Mouse (Mus musculus): Measurements from ENCODE around the gene Parva. TPM values are rescaled to one million over a fixed set of nuclear protein-coding genes. Genes with fewer than 3 reads are reported as not detected.

The Parva gene
- polyA plus RNA-seq, 1 experiment from 2014 or later = 21.1 TPM

DNA sequence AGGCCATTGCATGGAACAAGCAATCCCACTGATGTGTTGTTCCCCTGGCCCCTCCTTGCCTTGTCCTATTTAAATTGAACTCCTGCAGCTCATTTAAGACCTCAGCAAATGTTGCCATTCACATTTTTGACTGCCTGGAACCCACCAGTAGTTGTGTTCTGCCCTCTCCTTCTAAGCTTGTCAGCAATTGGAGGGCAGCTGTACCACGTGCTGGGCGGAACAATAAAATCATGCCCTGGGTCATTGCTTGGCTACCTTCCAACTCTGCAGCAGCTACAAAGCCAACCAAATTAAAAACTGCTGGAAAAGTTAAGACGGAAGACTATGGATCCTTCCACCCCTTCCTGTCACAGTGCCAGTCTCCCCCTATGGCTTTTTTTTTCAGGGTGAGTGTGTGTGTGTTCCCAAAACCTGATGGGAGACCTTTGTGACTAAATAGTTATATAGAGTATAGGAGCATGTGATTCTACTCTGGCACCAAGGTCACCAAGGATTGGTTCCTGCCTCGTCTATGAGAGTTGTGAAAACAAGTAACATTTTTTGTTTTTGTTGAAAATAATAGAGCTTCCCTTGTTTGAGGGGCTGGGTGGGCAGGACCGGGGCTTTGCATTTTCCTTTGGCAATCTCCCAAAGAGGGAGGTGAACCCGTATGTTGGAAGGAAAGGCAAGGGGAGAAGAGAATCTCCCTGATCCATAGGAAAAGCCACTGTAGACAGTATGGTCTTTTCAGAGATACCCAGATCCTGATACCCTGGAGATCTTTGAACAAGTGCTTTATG lies 101.5 kb downstream of the Parva start:
- no peak overlapping the region for H3K4me3 ChIP-seq (replicated peaks; ENCODE audit: low read length)
- no peaks in the 10 kb centered on the region for H3K9me3 ChIP-seq (ENCODE audit: control insufficient read depth, low read length)
- no peak overlapping the region for H3K9ac ChIP-seq (replicated peaks; ENCODE audit: low read depth, low read length)
- H3K4me2 ChIP-seq (ENCODE audit: low read length) = no peak overlapping the region
- WGBS = 20% methylated on average over 6 of the region's 6 CpGs
- ATAC-seq = no peak
- no peak overlapping the region for H3K27ac ChIP-seq (ENCODE audit: low read length)
- no peaks in the 10 kb centered on the region for H3K36me3 ChIP-seq (ENCODE audit: control insufficient read depth, insufficient read depth)
- H3K4me1 ChIP-seq (replicated peaks; ENCODE audit: control insufficient read depth, insufficient read depth, low read length) = peaks cover 7% of the 10 kb centered on the region; the same call in 1 of the 2 replicates
- H3K27me3 ChIP-seq (replicated peaks; ENCODE audit: control insufficient read depth, insufficient read depth, low read length) = no peaks in the 10 kb centered on the region

DNA sequence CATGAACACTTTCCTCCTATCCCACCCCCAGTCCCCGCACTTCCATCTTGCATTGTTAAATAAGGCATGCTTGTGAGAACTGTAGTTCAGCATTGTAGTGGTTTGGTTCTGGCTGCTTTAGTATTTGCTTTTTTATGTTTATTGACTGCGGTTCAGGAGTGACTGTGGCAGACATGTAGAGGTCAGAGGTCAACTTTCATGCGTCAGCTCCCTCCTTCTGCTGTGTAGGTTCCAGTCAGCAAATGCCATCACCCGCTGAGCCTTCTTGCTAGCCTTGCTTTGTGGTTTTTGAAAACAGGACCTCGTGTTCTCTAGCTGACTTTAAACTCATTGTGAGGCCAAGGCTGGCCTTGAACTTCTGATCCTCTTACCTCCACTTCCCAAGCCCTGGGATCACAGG lies 103.6 kb downstream of the Parva start:
- no peak overlapping the region for H3K9ac ChIP-seq (replicated peaks; ENCODE audit: low read depth, low read length)
- 78% methylated on average over 5 of the region's 5 CpGs for WGBS
- no peaks in the 10 kb centered on the region for H3K27me3 ChIP-seq (replicated peaks; ENCODE audit: control insufficient read depth, insufficient read depth, low read length)
- H3K27ac ChIP-seq (ENCODE audit: low read length) = no peak overlapping the region
- no peak for ATAC-seq
- H3K36me3 ChIP-seq (ENCODE audit: control insufficient read depth, insufficient read depth) = no peaks in the 10 kb centered on the region
- no peak overlapping the region for H3K4me3 ChIP-seq (replicated peaks; ENCODE audit: low read length)
- no peak overlapping the region for H3K4me2 ChIP-seq (ENCODE audit: low read length)
- H3K4me1 ChIP-seq (replicated peaks; ENCODE audit: control insufficient read depth, insufficient read depth, low read length) = peaks cover 18% of the 10 kb centered on the region
- no peaks in the 10 kb centered on the region for H3K9me3 ChIP-seq (ENCODE audit: control insufficient read depth, low read length)

DNA sequence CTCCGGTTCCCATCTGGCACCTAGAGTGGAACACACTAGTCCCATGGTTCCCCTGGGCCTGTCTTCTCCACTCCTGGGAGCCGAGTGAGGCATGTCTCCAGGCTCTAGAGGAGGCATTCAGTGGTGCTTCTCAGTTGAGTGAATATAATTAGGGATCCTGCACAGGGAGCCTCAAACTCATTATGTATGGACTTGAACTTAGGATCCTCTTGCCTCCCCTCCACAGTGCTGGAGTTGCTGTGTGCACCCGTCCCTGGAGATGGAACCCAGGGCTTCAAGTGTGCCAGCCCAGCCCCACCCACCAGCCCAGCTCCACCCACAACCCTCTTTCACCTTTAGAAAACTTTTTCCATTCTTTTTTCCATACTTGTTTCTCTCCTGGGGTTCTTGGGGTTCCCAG lies 106.8 kb downstream of the Parva start:
- H3K36me3 ChIP-seq (ENCODE audit: control insufficient read depth, insufficient read depth) = no peaks in the 10 kb centered on the region

DNA sequence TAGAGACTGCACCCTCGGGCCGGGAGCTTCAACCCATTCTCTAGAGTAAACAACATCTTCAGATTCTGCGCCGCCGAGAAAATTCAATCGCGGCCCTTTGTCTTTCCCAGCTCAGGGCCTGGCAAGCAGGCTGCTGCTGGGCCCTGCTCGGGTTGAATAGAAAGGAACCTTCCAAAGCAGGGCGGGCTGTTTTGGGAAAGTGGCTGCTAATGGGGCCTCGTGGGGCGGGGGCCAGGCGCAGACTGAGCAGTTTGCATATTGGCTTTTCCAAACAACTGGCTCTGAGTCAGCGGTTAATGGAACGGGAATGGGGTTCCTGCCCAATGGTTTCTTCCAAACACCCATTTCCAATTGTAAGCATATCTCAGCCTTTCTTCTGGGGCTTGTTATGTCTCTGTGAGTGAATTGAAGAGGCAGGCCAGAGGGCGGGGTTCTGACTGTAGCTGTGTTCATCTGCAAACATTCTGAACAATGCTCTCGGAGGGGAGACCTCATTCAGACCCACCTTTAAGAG lies 108.2 kb downstream of the Parva start:
- Histone ChIP-seq H3K9me3 (ENCODE audit: control insufficient read depth, low read length) (no peaks in the 10 kb centered on the region), H3K9ac (replicated peaks; ENCODE audit: low read depth, low read length) (peak overlapping the region; percentile 30; the same call in 1 of the 2 replicates), H3K4me1 (replicated peaks; ENCODE audit: control insufficient read depth, insufficient read depth, low read length) (peaks cover 10% of the 10 kb centered on the region), H3K4me3 (replicated peaks; ENCODE audit: low read length) (no peak overlapping the region), H3K4me2 (ENCODE audit: low read length) (peak overlapping the region; percentile 8), H3K27me3 (replicated peaks; ENCODE audit: control insufficient read depth, insufficient read depth, low read length) (no peaks in the 10 kb centered on the region), H3K36me3 (ENCODE audit: control insufficient read depth, insufficient read depth) (no peaks in the 10 kb centered on the region), H3K27ac (ENCODE audit: low read length) (peak overlapping the region; percentile 70)
- ATAC-seq = peak; percentile 98
- WGBS = 3% methylated on average over 16 of the region's 16 CpGs

More for the DNA sequence above, 106.8 kb downstream of the Parva start:
- Histone ChIP-seq H3K4me3 (replicated peaks; ENCODE audit: low read length) (no peak overlapping the region), H3K27me3 (replicated peaks; ENCODE audit: control insufficient read depth, insufficient read depth, low read length) (no peaks in the 10 kb centered on the region), H3K27ac (ENCODE audit: low read length) (no peak overlapping the region), H3K9ac (replicated peaks; ENCODE audit: low read depth, low read length) (no peak overlapping the region), H3K4me1 (replicated peaks; ENCODE audit: control insufficient read depth, insufficient read depth, low read length) (peaks cover 10% of the 10 kb centered on the region), H3K9me3 (ENCODE audit: control insufficient read depth, low read length) (no peaks in the 10 kb centered on the region), H3K4me2 (ENCODE audit: low read length) (no peak overlapping the region)
- WGBS = 67% methylated on average over 3 of the region's 3 CpGs
- no peak for ATAC-seq

GRCm38 (mm10) chr7:112549136-112549535 lies 121.8 kb downstream of the Parva start:
- Histone ChIP-seq H3K4me1 (replicated peaks; ENCODE audit: control insufficient read depth, insufficient read depth, low read length) (no peaks in the 10 kb centered on the region), H3K27ac (ENCODE audit: low read length) (no peak overlapping the region), H3K9me3 (ENCODE audit: control insufficient read depth, low read length) (no peaks in the 10 kb centered on the region), H3K36me3 (ENCODE audit: control insufficient read depth, insufficient read depth) (no peaks in the 10 kb centered on the region), H3K4me2 (ENCODE audit: low read length) (no peak overlapping the region), H3K4me3 (replicated peaks; ENCODE audit: low read length) (no peak overlapping the region), H3K9ac (replicated peaks; ENCODE audit: low read depth, low read length) (no peak overlapping the region), H3K27me3 (replicated peaks; ENCODE audit: control insufficient read depth, insufficient read depth, low read length) (no peaks in the 10 kb centered on the region)
- WGBS = 85% methylated on average over 3 of the region's 3 CpGs
- ATAC-seq = no peak

GRCm38 (mm10) chr7:112561504-112561903 lies 134.2 kb downstream of the Parva start:
- Histone ChIP-seq H3K4me1 (replicated peaks; ENCODE audit: control insufficient read depth, insufficient read depth, low read length) (no peaks in the 10 kb centered on the region), H3K36me3 (ENCODE audit: control insufficient read depth, insufficient read depth) (no peaks in the 10 kb centered on the region), H3K9me3 (ENCODE audit: control insufficient read depth, low read length) (no peaks in the 10 kb centered on the region), H3K4me3 (replicated peaks; ENCODE audit: low read length) (no peak overlapping the region), H3K9ac (replicated peaks; ENCODE audit: low read depth, low read length) (no peak overlapping the region), H3K4me2 (ENCODE audit: low read length) (no peak overlapping the region), H3K27ac (ENCODE audit: low read length) (no peak overlapping the region), H3K27me3 (replicated peaks; ENCODE audit: control insufficient read depth, insufficient read depth, low read length) (no peaks in the 10 kb centered on the region)
- ATAC-seq = no peak
- 91% methylated on average over 3 of the region's 3 CpGs for WGBS

- Histone ChIP-seq H3K4me1 (replicated peaks; ENCODE audit: control insufficient read depth, insufficient read depth, low read length) (no peaks in the 10 kb centered on the region; the same call in 1 of the 2 replicates), H3K9ac (replicated peaks; ENCODE audit: low read depth, low read length) (no peak overlapping the region), H3K27ac (ENCODE audit: low read length) (no peak overlapping the region), H3K36me3 (ENCODE audit: control insufficient read depth, insufficient read depth) (no peaks in the 10 kb centered on the region), H3K27me3 (replicated peaks; ENCODE audit: control insufficient read depth, insufficient read depth, low read length) (no peaks in the 10 kb centered on the region), H3K4me3 (replicated peaks; ENCODE audit: low read length) (no peak overlapping the region), H3K4me2 (ENCODE audit: low read length) (no peak overlapping the region), H3K9me3 (ENCODE audit: control insufficient read depth, low read length) (no peaks in the 10 kb centered on the region)
- no peak for ATAC-seq
- WGBS = 96% methylated on average over 4 of the region's 4 CpGs
Measured at GRCm38 (mm10) chr7:112567004-112567403, 139.7 kb downstream of the Parva start.

GRCm38 (mm10) chr7:112568961-112569360 lies 141.7 kb downstream of the Parva start:
- Histone ChIP-seq H3K9me3 (ENCODE audit: control insufficient read depth, low read length) (no peaks in the 10 kb centered on the region), H3K4me2 (ENCODE audit: low read length) (no peak overlapping the region), H3K4me1 (replicated peaks; ENCODE audit: control insufficient read depth, insufficient read depth, low read length) (no peaks in the 10 kb centered on the region; the same call in 1 of the 2 replicates), H3K9ac (replicated peaks; ENCODE audit: low read depth, low read length) (no peak overlapping the region), H3K36me3 (ENCODE audit: control insufficient read depth, insufficient read depth) (no peaks in the 10 kb centered on the region), H3K27ac (ENCODE audit: low read length) (no peak overlapping the region), H3K4me3 (replicated peaks; ENCODE audit: low read length) (no peak overlapping the region), H3K27me3 (replicated peaks; ENCODE audit: control insufficient read depth, insufficient read depth, low read length) (no peaks in the 10 kb centered on the region)
- WGBS = 25% methylated on average over 5 of the region's 5 CpGs
- ATAC-seq = no peak

DNA sequence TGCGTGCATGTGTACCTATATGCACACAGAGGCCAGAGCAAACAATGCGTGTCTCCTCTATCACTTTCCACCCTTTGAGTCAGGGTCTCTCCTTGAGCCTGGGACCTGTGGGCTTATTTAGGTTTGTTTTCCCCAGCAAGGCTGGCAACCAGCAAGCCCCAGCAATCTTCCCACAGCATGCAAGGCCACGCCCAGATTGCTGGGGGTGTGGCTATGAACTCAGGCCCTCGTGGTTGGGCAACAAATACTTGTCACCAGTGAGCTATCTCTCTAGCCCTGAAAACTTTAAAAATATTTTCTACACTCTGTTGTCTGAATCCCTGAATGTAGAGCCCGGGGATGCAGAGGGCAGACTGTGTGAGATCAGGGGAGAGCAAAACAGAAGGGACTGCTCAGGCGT lies 154.3 kb downstream of the Parva start:
- no peaks in the 10 kb centered on the region for H3K27me3 ChIP-seq (replicated peaks; ENCODE audit: control insufficient read depth, insufficient read depth, low read length)
- WGBS = 83% methylated on average over 6 of the region's 6 CpGs
- H3K27ac ChIP-seq (ENCODE audit: low read length) = no peak overlapping the region
- no peak for ATAC-seq
- H3K4me2 ChIP-seq (ENCODE audit: low read length) = no peak overlapping the region
- no peaks in the 10 kb centered on the region for H3K9me3 ChIP-seq (ENCODE audit: control insufficient read depth, low read length)
- H3K4me1 ChIP-seq (replicated peaks; ENCODE audit: control insufficient read depth, insufficient read depth, low read length) = no peaks in the 10 kb centered on the region
- H3K9ac ChIP-seq (replicated peaks; ENCODE audit: low read depth, low read length) = no peak overlapping the region
- no peaks in the 10 kb centered on the region for H3K36me3 ChIP-seq (ENCODE audit: control insufficient read depth, insufficient read depth)
- no peak overlapping the region for H3K4me3 ChIP-seq (replicated peaks; ENCODE audit: low read length)
